Mouse (Mus musculus): ENCODE data around the gene Fancg.

GRCm38 (mm10) chr4:43012091-43012490 lies 1.8 kb upstream of the Fancg start:
- TF ChIP-seq FOSL1 (IDR thresholded peaks at IDR 0.05; ENCODE audit: insufficient read depth, low read length, poor library complexity, severe bottlenecking) (peak; percentile 14), CTCF (IDR thresholded peaks at IDR 0.05; ENCODE audit: control insufficient read depth, insufficient read depth, insufficient read length) (no peak), MAX (IDR thresholded peaks at IDR 0.05) (peak; percentile 25), USF1 (IDR thresholded peaks at IDR 0.05; ENCODE audit: low read depth) (peak; percentile 24), MYOG (IDR thresholded peaks at IDR 0.05; ENCODE audit: control insufficient read depth, extremely low read depth, insufficient read length) (no peak), CEBPB (IDR thresholded peaks at IDR 0.05; ENCODE audit: low read depth) (no peak), MYOD1 (IDR thresholded peaks at IDR 0.05; ENCODE audit: control insufficient read depth, insufficient read length, low read depth) (no peak)

Measured in C2C12 (cell line).